Mouse (Mus musculus) midbrain, embryonic 14.5 days (tissue): ENCODE measurements around the gene 2410137M14Rik. TPM values are rescaled to one million over a fixed set of nuclear protein-coding genes. Genes with fewer than 3 reads are reported as not detected.

Source experiments
- ATAC-seq: fragments of 200-750 bp; cut with Nextera tagmentation; 2 replicates; pipeline ENCODE4 v1.8.0; 2017; ENCODE audit warnings: moderate number of reproducible peaks, moderate library complexity; ENCODE audit not compliant: low FRiP score, low TSS enrichment
- DNase-seq: peaks from one replicate; pipeline ENCODE4 v3.0.0-alpha.2; 2015
- H3K27ac ChIP-seq: fragments of 300-500 bp; sonication (generic); replicated peaks from 2 replicates; pipeline ENCODE4 v1.5.1; 2014; ENCODE audit warnings: mild to moderate bottlenecking, low read depth, low read length, moderate library complexity
- H3K27me3 ChIP-seq: fragments of 300-500 bp; sonication (generic); 2 replicates; pipeline ENCODE4 v1.6.1; 2014; ENCODE audit warnings: low read length, control low read depth, mixed read lengths; ENCODE audit not compliant: control insufficient read depth, insufficient read depth
- H3K36me3 ChIP-seq: fragments of 300-500 bp; sonication (generic); 2 replicates; pipeline ENCODE4 v1.6.1; 2014; ENCODE audit warnings: low read length, control low read depth; ENCODE audit not compliant: control insufficient read depth, insufficient read depth
- H3K4me1 ChIP-seq: fragments of 300-500 bp; sonication (generic); 2 replicates; pipeline ENCODE4 v1.6.1; 2014; ENCODE audit warnings: mild to moderate bottlenecking, antibody characterized with exemption, low read length, control low read depth; ENCODE audit not compliant: control insufficient read depth, insufficient read depth
- H3K4me2 ChIP-seq: fragments of 300-500 bp; sonication (generic); 2 replicates; pipeline ENCODE4 v1.6.1; 2014; ENCODE audit warnings: mild to moderate bottlenecking, low read length, moderate library complexity
- H3K4me3 ChIP-seq: fragments of 300-500 bp; sonication (generic); replicated peaks from 2 replicates; pipeline ENCODE4 v1.5.1; 2014; ENCODE audit warnings: low read depth, low read length
- H3K9ac ChIP-seq: fragments of 300-500 bp; sonication (generic); replicated peaks from 2 replicates; pipeline ENCODE4 v1.6.1; 2014; ENCODE audit warnings: mild to moderate bottlenecking, low read length, moderate library complexity
- H3K9me3 ChIP-seq: fragments of 300-500 bp; sonication (generic); 2 replicates; pipeline ENCODE4 v1.6.1; 2016; ENCODE audit warnings: low read length, control low read depth, mixed read lengths; ENCODE audit not compliant: control insufficient read depth
- WGBS: fragments of 180-500 bp; shearing (Covaris S2); extraction: QIAGEN DNeasy Blood & Tissue Kit; methylation state at CpG from one replicate; pipeline ENCODE4 v1.1.7; 2014; 5-methylcytosine and 5-hydroxymethylcytosine counted together
- polyA plus RNA-seq: library from polyadenylated mRNA; unstranded; fragments of >200 nt; fragmentation: Nextera tagmentation; extraction: Ambion mirVana; gene quantifications from 2 replicates; pipeline ENCODE4 v1.2.1, GENCODE M21; 2014

The 2410137M14Rik gene
- polyA plus RNA-seq, 1 experiment from 2014 or later, result 0.32 TPM

- no peak overlapping the region for H3K9ac ChIP-seq
- no peaks in the 10 kb centered on the region for H3K4me1 ChIP-seq
- H3K9me3 ChIP-seq, result no peaks in the 10 kb centered on the region
- DNase-seq (no peak), ATAC-seq (no peak)
- H3K27me3 ChIP-seq, result no peaks in the 10 kb centered on the region
- WGBS, result 81% methylated on average over 4 of the region's 4 CpGs
- no peak overlapping the region for H3K4me2 ChIP-seq
- no peak overlapping the region for H3K27ac ChIP-seq
- no peaks in the 10 kb centered on the region for H3K36me3 ChIP-seq
- no peak overlapping the region for H3K4me3 ChIP-seq
Observed at GRCm38 (mm10) chr17:36931130-36931529, 49.9 kb downstream of the 2410137M14Rik start.

DNA sequence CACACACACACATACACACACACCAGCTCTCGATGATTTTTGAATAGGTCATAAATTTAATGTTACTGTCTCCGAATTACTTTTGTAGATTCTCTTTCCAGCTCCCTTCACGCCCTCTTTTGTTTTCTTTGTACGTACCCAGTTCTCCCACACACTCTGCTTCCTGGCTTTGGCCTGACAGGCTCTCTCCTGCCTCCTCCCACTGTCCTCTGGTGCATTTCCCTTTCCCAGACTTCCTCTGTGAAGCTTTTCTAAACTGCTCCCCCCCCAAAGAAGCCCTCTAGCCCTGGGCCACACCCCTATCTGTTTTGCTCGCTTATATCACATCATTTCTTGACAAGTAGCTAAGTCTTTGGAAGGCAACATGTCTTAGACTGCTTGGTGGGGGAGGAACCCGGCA lies 50.8 kb downstream of the 2410137M14Rik start:
- 85% methylated on average over 6 of the region's 6 CpGs for WGBS
- H3K9me3 ChIP-seq, result no peaks in the 10 kb centered on the region
- no peak for ATAC-seq
- H3K36me3 ChIP-seq, result no peaks in the 10 kb centered on the region
- no peaks in the 10 kb centered on the region for H3K4me1 ChIP-seq
- no peak overlapping the region for H3K9ac ChIP-seq
- H3K27ac ChIP-seq, result no peak overlapping the region
- no peaks in the 10 kb centered on the region for H3K27me3 ChIP-seq
- DNase-seq, result no peak
- no peak overlapping the region for H3K4me2 ChIP-seq
- no peak overlapping the region for H3K4me3 ChIP-seq

- Histone ChIP-seq H3K27ac (no peak overlapping the region), H3K4me1 (no peaks in the 10 kb centered on the region), H3K9ac (no peak overlapping the region), H3K27me3 (no peaks in the 10 kb centered on the region), H3K9me3 (no peaks in the 10 kb centered on the region), H3K4me3 (no peak overlapping the region), H3K4me2 (no peak overlapping the region), H3K36me3 (no peaks in the 10 kb centered on the region)
- DNase-seq (no peak), ATAC-seq (no peak)
- WGBS, result 77% methylated on average over 12 of the region's 12 CpGs
Observed at GRCm38 (mm10) chr17:36929236-36929932, 51.7 kb downstream of the 2410137M14Rik start.

Other genes starting within 250 kb of the 2410137M14Rik start
- gene H2-M10.5, start 208.3 kb downstream of the 2410137M14Rik start, polyA plus RNA-seq, result not detected in 2 replicates
- not detected in 2 replicates for gene H2-M10.6, start 169.1 kb downstream of the 2410137M14Rik start, polyA plus RNA-seq
- gene Trim26, start 144.1 kb downstream of the 2410137M14Rik start, polyA plus RNA-seq, result 31.0 and 36.5 TPM in 2 replicates
- 0.33 and 0.58 TPM in 2 replicates for gene Trim15, start 114.0 kb downstream of the 2410137M14Rik start, polyA plus RNA-seq
- 0.78 and 1.1 TPM in 2 replicates for gene Trim10, start 111.7 kb downstream of the 2410137M14Rik start, polyA plus RNA-seq
- gene Trim40, start 91.1 kb downstream of the 2410137M14Rik start, polyA plus RNA-seq, result not detected in 2 replicates
- not detected in 2 replicates for gene Trim31, start 83.1 kb downstream of the 2410137M14Rik start, polyA plus RNA-seq
- 1.1 and 1.7 TPM in 2 replicates for gene Rnf39, start 38.3 kb downstream of the 2410137M14Rik start, polyA plus RNA-seq
- 176 and 215 TPM in 2 replicates for gene Ppp1r11, start 29.5 kb downstream of the 2410137M14Rik start, polyA plus RNA-seq
- 64.7 and 69.4 TPM in 2 replicates for gene Znrd1, start 22.7 kb downstream of the 2410137M14Rik start, polyA plus RNA-seq
- 2.9 and 6.1 TPM in 2 replicates for gene Znrd1as, start 22.6 kb downstream of the 2410137M14Rik start, polyA plus RNA-seq
- 1.8 and 2.0 TPM in 2 replicates for gene H2-M5, start 8.3 kb upstream of the 2410137M14Rik start, polyA plus RNA-seq
- gene Zfp57, start 19.9 kb upstream of the 2410137M14Rik start, polyA plus RNA-seq, result 283 and 301 TPM in 2 replicates
- 1.9 and 2.2 TPM in 2 replicates for gene Mog, start 42.2 kb upstream of the 2410137M14Rik start, polyA plus RNA-seq
- gene Gabbr1, start 64.7 kb upstream of the 2410137M14Rik start, polyA plus RNA-seq, result 103 and 123 TPM in 2 replicates
- not detected in 2 replicates for gene Olfr90, start 107.3 kb upstream of the 2410137M14Rik start, polyA plus RNA-seq
- not detected in 2 replicates for gene Olfr91, start 117.0 kb upstream of the 2410137M14Rik start, polyA plus RNA-seq
- gene Olfr92, start 138.9 kb upstream of the 2410137M14Rik start, polyA plus RNA-seq, result not detected in 2 replicates
- not detected in 2 replicates for gene Olfr93, start 180.3 kb upstream of the 2410137M14Rik start, polyA plus RNA-seq
- gene Ubd, start 212.7 kb upstream of the 2410137M14Rik start, polyA plus RNA-seq, result not detected in 2 replicates
- gene Olfr94, start 219.8 kb upstream of the 2410137M14Rik start, polyA plus RNA-seq, result not detected in 2 replicates
- gene Olfr95, start 231.9 kb upstream of the 2410137M14Rik start, polyA plus RNA-seq, result not detected in 2 replicates
- not detected in 2 replicates for gene Olfr96, start 238.9 kb upstream of the 2410137M14Rik start, polyA plus RNA-seq